Mouse (Mus musculus): ENCODE measurements at regions not wholly inside any gene's neighbourhood (a gene's known extent, or its start where the extent isn't known, plus 50 kb on each side); places are given as distances from the start of the nearest gene placed in this dataset.

DNA sequence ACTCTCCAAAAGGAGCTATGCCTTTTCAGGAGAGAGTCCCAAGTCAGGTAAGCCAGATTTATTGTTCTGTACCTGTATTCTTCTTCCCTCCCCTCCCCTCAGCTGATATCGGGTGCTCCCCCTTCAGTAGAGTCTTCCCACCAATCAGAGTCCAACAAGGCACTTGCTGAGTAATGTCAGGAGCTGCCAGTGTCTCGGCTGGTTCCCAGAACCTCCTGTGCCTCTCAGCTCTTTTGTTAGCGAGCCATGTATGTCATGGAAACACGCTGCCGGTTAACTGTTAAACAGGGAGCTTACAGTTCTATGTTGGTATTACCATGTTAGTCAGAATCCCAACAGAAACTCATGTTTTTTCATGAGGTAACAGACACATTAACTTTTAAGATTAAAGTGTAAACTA lies 273.1 kb upstream of the Cnr1 start:
- TF ChIP-seq POLR2A (IDR thresholded peaks at IDR 0.05; ENCODE audit: borderline replicate concordance, low read depth, low read length) = no peak
- TF ChIP-seq CTCF (IDR thresholded peaks at IDR 0.05; ENCODE audit: low read depth, low read length) = no peak

All from bone marrow macrophage, adult 2 months (primary cell).